Mouse (Mus musculus): ENCODE results near the gene Neu2.
"Not testable (repeated sequence)": the region's sequence is repeated elsewhere in the genome, so short reads cannot be mapped to it uniquely, and the experiment has no call there.

The Neu2 gene

DNA sequence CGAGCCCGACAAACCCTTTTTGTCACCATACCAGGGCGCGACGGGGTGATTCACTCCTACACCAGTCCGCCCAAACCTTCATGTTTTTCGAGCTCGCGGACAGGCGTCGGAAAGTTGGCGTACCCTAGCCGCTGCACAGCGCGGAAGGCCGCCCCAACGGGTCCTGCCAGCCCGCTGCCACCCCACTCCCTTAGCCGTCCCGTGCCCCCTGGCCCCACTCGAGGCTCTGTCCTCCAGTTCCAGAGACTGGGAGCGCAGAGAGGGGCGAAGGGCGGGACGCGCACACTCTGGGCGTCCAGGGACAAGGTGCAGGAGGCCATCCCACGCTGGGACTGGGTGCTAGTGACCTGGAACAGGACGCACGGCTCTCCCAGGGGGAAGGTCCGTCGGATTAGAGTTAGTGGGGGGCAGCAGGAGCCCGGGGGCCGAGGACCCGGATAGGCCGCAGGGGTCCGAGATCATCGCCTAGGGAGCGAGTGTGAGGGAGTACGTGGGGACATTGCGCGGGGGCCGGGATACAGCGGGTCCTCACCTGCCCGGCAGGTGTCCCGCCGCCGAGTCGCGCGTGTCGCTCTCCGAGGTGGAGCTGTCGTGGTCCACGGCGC is at the start of gene Neu2:
Neu2 (plus strand) TSS at position 329 of the 605 bp plus-strand sequence.
- DNase-seq = no peak

GRCm38 (mm10) chr1:87467469-87467868 is 42.2 kb upstream of the Neu2 start:
- no peak for DNase-seq

- no peak for DNase-seq
These were observed 41.4 kb upstream of the Neu2 start for GRCm38 (mm10) chr1:87468321-87468720.

- DNase-seq = not testable (repeated sequence)
These were observed 39.7 kb upstream of the Neu2 start, which contains the start of gene Snorc for GRCm38 (mm10) chr1:87469971-87470370. Gene Snorc (plus strand): TSS chr1:87470271.

- no peak for DNase-seq
These were observed 37.8 kb upstream of the Neu2 start for GRCm38 (mm10) chr1:87471914-87472313.

DNA sequence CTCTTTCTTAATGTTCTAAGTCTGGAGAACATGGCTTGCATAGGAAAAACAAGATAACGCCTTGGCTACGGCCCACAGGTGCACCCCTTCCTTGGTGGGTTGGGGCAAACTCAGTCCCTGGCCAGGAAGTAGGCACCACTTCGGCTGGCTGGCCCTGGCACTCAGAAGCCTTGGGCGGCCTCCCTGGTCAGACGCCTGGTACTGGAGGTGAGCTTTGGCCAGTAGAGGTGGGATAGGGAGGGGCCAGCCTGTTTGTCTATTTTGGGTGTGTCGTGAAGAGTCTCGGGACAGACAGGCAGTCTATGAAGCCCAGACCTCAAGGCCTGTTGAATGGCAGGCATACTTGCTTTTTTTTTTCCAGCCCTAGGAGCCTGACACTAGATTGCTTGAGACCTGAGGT is 37.1 kb upstream of the Neu2 start:
- DNase-seq = no peak

- DNase-seq = no peak
These were observed 34.4 kb upstream of the Neu2 start for GRCm38 (mm10) chr1:87475076-87475895.

DNA sequence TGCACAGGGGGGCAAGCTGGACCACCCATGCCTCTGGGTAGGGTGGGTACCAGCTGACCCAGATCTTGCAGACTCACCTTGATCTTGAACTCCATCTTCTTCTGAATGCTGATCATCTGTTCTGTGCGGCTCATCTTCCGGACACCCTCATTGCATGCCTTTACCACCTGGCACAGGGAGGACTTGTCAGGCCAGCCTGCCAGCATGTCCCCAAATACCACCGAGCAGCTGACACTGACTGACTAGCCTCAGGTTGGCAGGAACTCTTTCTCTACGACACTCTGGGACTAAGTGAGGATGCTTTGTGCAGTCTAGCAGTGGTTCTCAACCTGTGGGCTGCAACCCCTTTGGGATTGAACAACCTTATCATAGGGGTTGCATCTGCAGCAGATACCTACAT is 27.1 kb upstream of the Neu2 start:
- DNase-seq = no peak

GRCm38 (mm10) chr1:87486386-87486785 is 23.3 kb upstream of the Neu2 start:
- peak; percentile 86 for DNase-seq

- no peak for DNase-seq
These were observed 17.4 kb upstream of the Neu2 start for GRCm38 (mm10) chr1:87492285-87492684.

GRCm38 (mm10) chr1:87493542-87493941 is 16.1 kb upstream of the Neu2 start:
- DNase-seq = no peak

GRCm38 (mm10) chr1:87505524-87505923 is 4.2 kb upstream of the Neu2 start:
- no peak for DNase-seq

DNA sequence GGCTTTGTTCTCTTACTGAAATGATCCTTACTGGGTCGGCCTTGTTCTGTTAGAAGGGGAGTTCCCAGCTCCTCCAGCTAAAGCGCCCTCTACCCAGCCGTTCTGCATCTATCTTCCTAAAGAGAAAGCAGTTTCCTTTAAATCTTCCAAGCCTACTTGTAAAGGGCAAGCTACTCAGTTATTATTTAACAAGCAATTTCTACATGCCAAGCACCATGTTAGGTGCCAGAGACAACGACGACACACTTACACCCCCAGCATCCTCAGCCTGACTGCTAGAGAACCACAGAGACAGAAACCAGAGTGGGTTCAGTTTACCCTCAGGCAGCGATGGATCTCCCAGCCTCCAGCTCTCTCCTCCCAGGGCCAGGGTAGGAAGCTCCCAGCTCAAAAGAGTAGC is 1.8 kb upstream of the Neu2 start:
- DNase-seq = no peak

- DNase-seq = no peak
These were observed 813 bp upstream of the Neu2 start for GRCm38 (mm10) chr1:87508591-87509560.

- DNase-seq = peak; percentile 46
These were observed 540 bp downstream of the Neu2 start for GRCm38 (mm10) chr1:87510166-87510691.

- DNase-seq = no peak
These were observed 1.2 kb downstream of the Neu2 start for GRCm38 (mm10) chr1:87510845-87511244.

DNA sequence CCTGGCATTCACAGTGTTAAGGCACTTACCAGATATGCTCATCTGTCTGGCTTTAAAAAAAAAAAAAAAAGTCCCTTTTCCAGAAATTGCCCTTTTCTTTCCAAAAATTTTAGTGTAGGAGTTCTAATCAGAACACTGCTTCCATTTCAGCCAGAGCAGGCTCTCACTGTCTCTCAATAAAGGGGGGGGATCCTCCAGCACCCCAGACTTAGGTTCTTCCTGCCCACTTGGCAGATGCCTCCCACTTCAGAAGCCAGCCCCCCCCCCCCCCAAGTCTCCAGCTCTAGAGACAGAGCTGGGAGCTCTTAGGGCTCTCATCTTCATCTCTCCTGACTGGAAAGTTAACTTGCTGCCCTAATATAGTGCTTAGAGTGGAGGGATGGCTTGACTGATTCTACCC is 10.8 kb downstream of the Neu2 start:
- DNase-seq = no peak

GRCm38 (mm10) chr1:87521523-87521922 is 11.8 kb downstream of the Neu2 start:
- DNase-seq = no peak

- DNase-seq = no peak
These were observed 15.4 kb downstream of the Neu2 start for GRCm38 (mm10) chr1:87525041-87525440.

GRCm38 (mm10) chr1:87527191-87527590 is 17.5 kb downstream of the Neu2 start:
- no peak for DNase-seq

- no peak for DNase-seq
These were observed 22.7 kb downstream of the Neu2 start for GRCm38 (mm10) chr1:87532346-87532745.

DNA sequence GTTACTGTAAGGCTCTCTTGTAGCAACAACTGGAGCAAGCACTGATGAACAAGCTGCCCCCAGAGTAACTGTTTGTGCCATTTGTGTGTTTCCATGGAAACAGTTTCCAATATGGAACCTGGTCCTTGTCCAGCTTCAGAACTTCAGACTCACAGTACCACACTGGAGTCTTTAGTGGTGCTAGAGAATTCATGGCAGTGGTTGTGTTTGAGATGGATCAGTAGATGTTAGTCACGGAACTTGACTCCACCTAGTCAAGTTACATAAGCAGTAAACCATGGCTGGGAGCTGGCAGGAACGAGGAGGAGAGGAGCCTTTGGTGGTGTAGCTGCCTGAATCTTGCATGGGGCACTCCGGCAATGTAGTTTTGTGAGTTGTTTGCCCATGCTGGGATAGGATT is 24.4 kb downstream of the Neu2 start:
- DNase-seq = no peak

GRCm38 (mm10) chr1:87537008-87537407 is 27.3 kb downstream of the Neu2 start:
- no peak for DNase-seq
